Mouse (Mus musculus): ENCODE results near the gene Mill2. TPM values are rescaled to one million over a fixed set of nuclear protein-coding genes. Genes with fewer than 3 reads are reported as not detected.
A peak's percentile ranks its signal among the peaks of the same experiment; 100 is the strongest.

Gene Mill2
- polyA plus RNA-seq, 1 experiment, result 1.1 TPM

DNA sequence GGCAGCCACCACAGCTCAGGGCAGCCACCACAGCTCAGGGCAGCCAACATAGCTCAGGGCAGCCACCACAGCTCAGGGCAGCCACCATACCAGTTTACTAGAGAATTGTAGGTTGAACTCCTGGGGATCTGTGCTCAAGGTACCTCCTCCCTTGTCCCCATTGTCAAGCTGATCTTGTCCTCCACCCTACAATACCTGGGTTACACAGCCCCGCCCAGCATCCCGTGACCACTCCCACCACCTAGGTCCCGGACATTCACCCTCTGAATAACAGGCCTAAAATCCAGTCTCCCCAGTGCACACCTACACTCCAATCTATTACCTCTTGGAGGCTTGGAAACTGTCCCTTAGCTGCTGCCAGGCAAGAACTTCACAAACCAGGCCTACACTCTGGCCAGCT lies 65.2 kb downstream of the Mill2 start:
- Histone ChIP-seq H3K4me3 (ENCODE audit: low read depth, low read length) (peak overlapping the region; percentile 18; the same call in 1 of the 2 replicates), H3K27me3 (ENCODE audit: control insufficient read depth, insufficient read depth, low read length, poor library complexity, severe bottlenecking) (no peaks in the 10 kb centered on the region), H3K9ac (ENCODE audit: low read depth, poor library complexity, severe bottlenecking) (no peak overlapping the region), H3K36me3 (ENCODE audit: control insufficient read depth, insufficient read depth, low read length, poor library complexity, severe bottlenecking) (no peaks in the 10 kb centered on the region), H3K27ac (ENCODE audit: insufficient read depth, low read length) (peak overlapping the region; percentile 66), H3K9me3 (replicated peaks; ENCODE audit: control insufficient read depth, insufficient read depth, low read length, poor library complexity, severe bottlenecking) (no peaks in the 10 kb centered on the region), H3K4me1 (ENCODE audit: control insufficient read depth, insufficient read depth, low read length) (peaks cover 2% of the 10 kb centered on the region)
- TF ChIP-seq POLR2A (IDR thresholded peaks at IDR 0.05; ENCODE audit: insufficient read depth, low read length) (no peak), EP300 (IDR thresholded peaks at IDR 0.05; ENCODE audit: insufficient read depth, low read depth, low read length) (peak; percentile 62; the same call in 1 of the 2 replicates), CTCF (IDR thresholded peaks at IDR 0.05; ENCODE audit: low read depth, low read length) (no peak)

DNA sequence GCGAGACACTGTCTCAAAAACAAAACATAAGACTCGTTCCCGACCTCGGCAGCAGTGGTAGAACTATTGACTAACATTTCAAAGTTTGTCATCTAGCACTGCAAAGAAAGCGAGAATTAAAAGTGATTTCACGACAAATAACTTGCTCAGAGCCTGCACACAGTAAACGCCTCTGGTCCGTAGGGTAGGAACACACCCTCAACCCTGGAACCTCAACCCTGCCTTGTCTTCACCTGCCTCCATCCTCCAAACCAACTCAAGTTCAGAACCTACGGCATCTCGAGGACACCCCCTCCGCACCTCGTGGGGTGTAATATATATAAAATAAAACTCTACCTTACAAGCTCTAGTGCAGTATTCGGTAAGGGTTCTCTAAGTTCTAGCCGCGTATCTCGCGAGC lies 70.0 kb downstream of the Mill2 start:
- H3K4me1 ChIP-seq (ENCODE audit: control insufficient read depth, insufficient read depth, low read length), result peaks cover 2% of the 10 kb centered on the region
- H3K27ac ChIP-seq (ENCODE audit: insufficient read depth, low read length), result no peak overlapping the region
- H3K27me3 ChIP-seq (ENCODE audit: control insufficient read depth, insufficient read depth, low read length, poor library complexity, severe bottlenecking), result no peaks in the 10 kb centered on the region
- TF ChIP-seq CTCF (IDR thresholded peaks at IDR 0.05; ENCODE audit: low read depth, low read length) (no peak), EP300 (IDR thresholded peaks at IDR 0.05; ENCODE audit: insufficient read depth, low read depth, low read length) (no peak), POLR2A (IDR thresholded peaks at IDR 0.05; ENCODE audit: insufficient read depth, low read length) (no peak)
- H3K9me3 ChIP-seq (replicated peaks; ENCODE audit: control insufficient read depth, insufficient read depth, low read length, poor library complexity, severe bottlenecking), result no peaks in the 10 kb centered on the region
- no peaks in the 10 kb centered on the region for H3K36me3 ChIP-seq (ENCODE audit: control insufficient read depth, insufficient read depth, low read length, poor library complexity, severe bottlenecking)
- peak overlapping the region; percentile 83 for H3K9ac ChIP-seq (ENCODE audit: low read depth, poor library complexity, severe bottlenecking)
- H3K4me3 ChIP-seq (ENCODE audit: low read depth, low read length), result peak overlapping the region; percentile 78

GRCm38 (mm10) chr7:18910241-18910831 lies 70.6 kb downstream of the Mill2 start, which contains the start of gene Ccdc61:
Ccdc61 (minus strand) TSS chr7:18910415.
- H3K4me1 ChIP-seq (ENCODE audit: control insufficient read depth, insufficient read depth, low read length), result peaks cover under 1% of the 10 kb centered on the region
- no peaks in the 10 kb centered on the region for H3K27me3 ChIP-seq (ENCODE audit: control insufficient read depth, insufficient read depth, low read length, poor library complexity, severe bottlenecking)
- peak within 1 kb of the TSS; percentile 88 for H3K4me3 ChIP-seq (ENCODE audit: low read depth, low read length)
- H3K9me3 ChIP-seq (replicated peaks; ENCODE audit: control insufficient read depth, insufficient read depth, low read length, poor library complexity, severe bottlenecking), result no peaks in the 10 kb centered on the region
- no peaks in the 10 kb centered on the region for H3K36me3 ChIP-seq (ENCODE audit: control insufficient read depth, insufficient read depth, low read length, poor library complexity, severe bottlenecking)
- TF ChIP-seq POLR2A (IDR thresholded peaks at IDR 0.05; ENCODE audit: insufficient read depth, low read length) (peak; percentile 58), EP300 (IDR thresholded peaks at IDR 0.05; ENCODE audit: insufficient read depth, low read depth, low read length) (no peak), CTCF (IDR thresholded peaks at IDR 0.05; ENCODE audit: low read depth, low read length) (no peak)
- H3K27ac ChIP-seq (ENCODE audit: insufficient read depth, low read length), result no peak within 1 kb of the TSS
- peak within 1 kb of the TSS; percentile 83 for H3K9ac ChIP-seq (ENCODE audit: low read depth, poor library complexity, severe bottlenecking)

Other genes starting within 250 kb of the Mill2 start
- 0.68 and 2.2 TPM in 2 replicates for gene Psg23, start 223.5 kb upstream of the Mill2 start, polyA plus RNA-seq (2011; ENCODE audit: insufficient read depth, insufficient read length, low read depth, missing spikeins)
- 3.3 and 9.5 TPM in 2 replicates for gene Psg21, start 183.2 kb upstream of the Mill2 start, polyA plus RNA-seq (2011; ENCODE audit: insufficient read depth, insufficient read length, low read depth, missing spikeins)
- not detected in 2 replicates for gene Psg20, start 153.8 kb upstream of the Mill2 start, polyA plus RNA-seq (2011; ENCODE audit: insufficient read depth, insufficient read length, low read depth, missing spikeins)
- gene Psg22, start 121.9 kb upstream of the Mill2 start, polyA plus RNA-seq (2011; ENCODE audit: insufficient read depth, insufficient read length, low read depth, missing spikeins), result not detected in 2 replicates
- gene Psg19, start 41.4 kb upstream of the Mill2 start, polyA plus RNA-seq (2011; ENCODE audit: insufficient read depth, insufficient read length, low read depth, missing spikeins), result 1.1 TPM in 2 replicates
- 1.3 and 1.8 TPM in 2 replicates for gene Psg17, start 18.4 kb upstream of the Mill2 start, polyA plus RNA-seq (2011; ENCODE audit: insufficient read depth, insufficient read length, low read depth, missing spikeins)
- 1.8 and 3.1 TPM in 2 replicates for gene Pglyrp1, start 31.4 kb downstream of the Mill2 start, polyA plus RNA-seq (2011; ENCODE audit: insufficient read depth, insufficient read length, low read depth, missing spikeins)
- gene Ccdc61, start 70.4 kb downstream of the Mill2 start, polyA plus RNA-seq (2011; ENCODE audit: insufficient read depth, insufficient read length, low read depth, missing spikeins), result 36.4 and 39.9 TPM in 2 replicates
- 7.5 TPM in 2 replicates for gene Nova2, start 85.9 kb downstream of the Mill2 start, polyA plus RNA-seq (2011; ENCODE audit: insufficient read depth, insufficient read length, low read depth, missing spikeins)
- gene Nanos2, start 147.4 kb downstream of the Mill2 start, polyA plus RNA-seq (2011; ENCODE audit: insufficient read depth, insufficient read length, low read depth, missing spikeins), result not detected in 2 replicates
- gene Mypop, start 151.3 kb downstream of the Mill2 start, polyA plus RNA-seq (2011; ENCODE audit: insufficient read depth, insufficient read length, low read depth, missing spikeins), result 4.0 and 5.5 TPM in 2 replicates
- gene Irf2bp1, start 164.1 kb downstream of the Mill2 start, polyA plus RNA-seq (2011; ENCODE audit: insufficient read depth, insufficient read length, low read depth, missing spikeins), result 16.2 and 20.9 TPM in 2 replicates
- 2.5 and 2.6 TPM in 2 replicates for gene Foxa3, start 183.6 kb downstream of the Mill2 start, polyA plus RNA-seq (2011; ENCODE audit: insufficient read depth, insufficient read length, low read depth, missing spikeins)
- gene Sympk, start 184.4 kb downstream of the Mill2 start, polyA plus RNA-seq (2011; ENCODE audit: insufficient read depth, insufficient read length, low read depth, missing spikeins), result 102 and 119 TPM in 2 replicates
- gene Rsph6a, start 214.7 kb downstream of the Mill2 start, polyA plus RNA-seq (2011; ENCODE audit: insufficient read depth, insufficient read length, low read depth, missing spikeins), result not detected in 2 replicates
- 43.2 and 45.1 TPM in 2 replicates for gene Dmwd, start 236.3 kb downstream of the Mill2 start, polyA plus RNA-seq (2011; ENCODE audit: insufficient read depth, insufficient read length, low read depth, missing spikeins)
- 12.8 and 19.5 TPM in 2 replicates for gene Dmpk, start 243.9 kb downstream of the Mill2 start, polyA plus RNA-seq (2011; ENCODE audit: insufficient read depth, insufficient read length, low read depth, missing spikeins)